Mouse (Mus musculus) lung, postnatal 0 days (tissue): ENCODE results near the gene Asic2.

ENCODE experiments used
- CTCF ChIP-seq: IDR thresholded peaks from 2 replicates; pipeline ENCODE4 v1.5.1; 2016; ENCODE audit warnings: antibody characterized with exemption, mild to moderate bottlenecking
- EP300 ChIP-seq: IDR thresholded peaks from 2 replicates; pipeline ENCODE4 v1.6.1; 2016; ENCODE audit warnings: antibody characterized with exemption, mild to moderate bottlenecking, control low read depth

GRCm38 (mm10) chr11:81738995-81739394 is 229.3 kb downstream of the Asic2 start:
- TF ChIP-seq CTCF (no peak), EP300 (no peak)
